Mouse (Mus musculus): ENCODE results near the gene Nmnat3.

DNA sequence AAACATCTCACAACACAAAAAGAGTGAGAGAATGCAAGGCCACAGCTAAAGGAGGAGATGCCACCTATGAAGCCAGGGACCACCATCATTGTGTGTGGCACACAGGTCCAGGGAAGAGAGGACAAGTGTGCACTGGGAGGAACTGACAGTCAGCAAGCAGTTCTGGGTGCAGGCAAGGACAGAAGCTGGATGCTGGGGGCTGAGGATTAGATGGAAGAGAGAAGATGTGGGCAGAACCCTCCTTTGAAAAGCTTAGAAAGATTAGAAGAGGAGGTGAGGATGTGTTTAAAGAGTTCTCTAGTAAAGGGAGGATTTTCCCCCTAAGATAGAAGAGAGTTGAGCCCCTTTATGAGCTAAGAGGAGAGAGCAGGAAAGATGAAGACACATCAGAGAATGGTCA, 2.4 kb downstream of the Nmnat3 start:
- TF ChIP-seq CTCF (IDR thresholded peaks at IDR 0.05; ENCODE audit: low read depth) (no peak), EP300 (IDR thresholded peaks at IDR 0.05; ENCODE audit: low read depth) (no peak)

Data from liver, postnatal 0 days (tissue).